Mouse (Mus musculus) liver, embryonic 15.5 days (tissue): Measurements from ENCODE around the gene Nupl1. TPM values are rescaled to one million over a fixed set of nuclear protein-coding genes. Genes with fewer than 3 reads are reported as not detected.

ENCODE experiments used
- ATAC-seq: fragments of 200-750 bp; cut with Nextera tagmentation; 2 replicates; pipeline ENCODE4 v1.8.0; 2017; ENCODE audit warnings: moderate number of reproducible peaks, mild to moderate bottlenecking, moderate library complexity; ENCODE audit not compliant: insufficient read depth
- H3K27ac ChIP-seq: fragments of 300-500 bp; sonication (generic); replicated peaks from 2 replicates; pipeline ENCODE4 v1.5.1; 2015; ENCODE audit warnings: mild to moderate bottlenecking, inconsistent platforms
- H3K27me3 ChIP-seq: fragments of 300-500 bp; sonication (generic); 2 replicates; pipeline ENCODE4 v1.6.1; 2015; ENCODE audit warnings: mild to moderate bottlenecking, inconsistent platforms
- H3K36me3 ChIP-seq: fragments of 300-500 bp; sonication (generic); replicated peaks from 2 replicates; pipeline ENCODE4 v1.6.1; 2015; ENCODE audit warnings: moderate library complexity, mild to moderate bottlenecking, inconsistent platforms
- H3K4me1 ChIP-seq: fragments of 300-500 bp; sonication (generic); replicated peaks from 2 replicates; pipeline ENCODE4 v1.6.1; 2015; ENCODE audit warnings: inconsistent platforms
- H3K4me2 ChIP-seq: fragments of 300-500 bp; sonication (generic); 2 replicates; pipeline ENCODE4 v1.6.1; 2015; ENCODE audit warnings: moderate library complexity, mild to moderate bottlenecking, inconsistent platforms
- H3K4me3 ChIP-seq: fragments of 300-500 bp; sonication (generic); replicated peaks from 2 replicates; pipeline ENCODE4 v1.5.1; 2015; ENCODE audit warnings: mild to moderate bottlenecking, inconsistent platforms
- H3K9ac ChIP-seq: fragments of 300-500 bp; sonication (generic); 2 replicates; pipeline ENCODE4 v1.6.1; 2015; ENCODE audit warnings: moderate library complexity, mild to moderate bottlenecking, inconsistent platforms
- H3K9me3 ChIP-seq: fragments of 300-500 bp; sonication (generic); replicated peaks from 2 replicates; pipeline ENCODE4 v1.6.1; 2016; ENCODE audit warnings: inconsistent platforms
- WGBS: fragments of 180-500 bp; shearing (Covaris S2); methylation state at CpG from one replicate; pipeline ENCODE4 v1.1.7; 2015; ENCODE audit warnings: mixed read lengths; ENCODE audit not compliant: insufficient replicate concordance; 5-methylcytosine and 5-hydroxymethylcytosine counted together
- polyA plus RNA-seq: library from polyadenylated mRNA; unstranded; fragments of >200 nt; fragmentation: Nextera tagmentation; extraction: Ambion mirVana; gene quantifications from 2 replicates; pipeline ENCODE4 v1.2.1, GENCODE M21; 2015

Gene Nupl1
- polyA plus RNA-seq, 1 experiment from 2014 or later, result 0.05 TPM

DNA sequence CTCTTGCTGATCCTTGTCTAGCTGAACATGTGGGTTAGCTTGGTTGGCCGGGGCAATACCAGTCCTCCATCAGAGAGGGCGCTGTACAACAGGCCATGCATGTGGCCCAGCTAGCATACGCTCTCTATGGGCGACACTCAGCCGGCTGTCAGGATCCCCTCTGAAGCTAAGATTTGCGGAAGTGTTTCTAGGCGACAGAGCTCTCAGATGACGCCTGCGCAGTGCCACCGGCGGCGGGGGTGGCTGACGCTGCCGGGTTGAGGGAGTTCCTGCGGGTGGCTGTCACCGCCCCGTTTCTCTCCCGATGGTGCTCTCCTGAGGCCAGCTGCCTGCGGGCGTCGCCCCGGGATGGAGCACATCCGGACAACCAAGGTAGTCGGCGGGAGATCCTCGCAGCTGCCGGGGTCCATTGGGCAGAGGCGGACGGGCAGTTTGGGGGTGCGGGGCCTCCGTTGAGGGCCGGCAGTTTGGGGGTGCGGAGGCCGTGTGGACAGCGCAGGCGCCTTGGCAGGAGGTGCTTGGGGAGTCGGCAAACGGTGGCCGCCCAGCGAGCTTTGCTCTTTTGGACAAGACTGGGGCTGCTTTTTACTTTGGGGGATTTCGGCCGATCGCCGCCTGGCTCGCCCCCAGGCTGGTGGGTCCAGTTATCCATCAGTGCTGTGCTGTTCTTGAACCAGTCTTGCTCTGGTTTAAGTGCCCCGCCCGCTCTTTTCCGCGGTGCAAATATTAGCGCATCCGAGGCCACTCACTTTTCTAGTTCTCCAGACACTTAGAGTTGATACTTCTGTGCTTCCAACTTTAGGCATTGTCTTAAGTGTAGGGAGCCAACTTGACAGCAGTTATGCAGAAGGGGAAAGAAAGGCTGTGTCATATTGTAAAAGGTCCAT is 14.0 kb upstream of the Nupl1 start, which contains the start of gene Mtmr6:
TSS of gene Mtmr6 (plus strand) at position 239 of the 887 bp plus-strand sequence.
- H3K27ac ChIP-seq, result peak within 1 kb of the TSS; percentile 86
- no peaks in the 10 kb centered on the region for H3K27me3 ChIP-seq
- H3K9me3 ChIP-seq, result no peaks in the 10 kb centered on the region
- under 1% methylated on average over 51 of the region's 51 CpGs for WGBS
- H3K4me1 ChIP-seq, result peaks cover 24% of the 10 kb centered on the region
- H3K36me3 ChIP-seq, result no peaks in the 10 kb centered on the region
- peak within 1 kb of the TSS; percentile 81 for H3K4me3 ChIP-seq
- H3K9ac ChIP-seq, result peak within 1 kb of the TSS; percentile 77
- peak; percentile 100 for ATAC-seq
- peak within 1 kb of the TSS; percentile 83 for H3K4me2 ChIP-seq

GRCm38 (mm10) chr14:60262316-60262715 is 11.1 kb upstream of the Nupl1 start:
- no peaks in the 10 kb centered on the region for H3K36me3 ChIP-seq
- no peak overlapping the region for H3K27ac ChIP-seq
- H3K9me3 ChIP-seq, result no peaks in the 10 kb centered on the region
- ATAC-seq, result no peak
- no peak overlapping the region for H3K4me3 ChIP-seq
- H3K4me2 ChIP-seq, result no peak overlapping the region
- H3K4me1 ChIP-seq, result peaks cover 19% of the 10 kb centered on the region
- no peak overlapping the region for H3K9ac ChIP-seq
- 78% methylated on average over 7 of the region's 7 CpGs for WGBS
- H3K27me3 ChIP-seq, result no peaks in the 10 kb centered on the region

DNA sequence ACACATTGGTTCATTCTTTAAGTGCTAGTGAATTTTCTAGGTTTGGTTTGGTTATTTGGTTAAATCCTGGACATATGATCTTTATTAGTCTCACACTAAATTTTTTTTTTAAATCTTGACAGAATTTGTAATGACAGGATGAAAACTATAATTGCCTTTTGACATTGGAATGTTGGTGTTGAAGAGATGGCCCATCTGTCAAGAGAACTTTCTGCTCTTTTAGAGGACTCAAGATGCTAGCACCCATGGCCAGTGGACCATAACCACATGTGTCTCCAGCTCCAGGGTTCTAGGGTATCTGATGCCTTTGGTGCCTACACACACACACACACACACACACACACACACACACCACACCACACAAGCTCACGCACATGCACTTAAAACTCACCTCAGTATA is 6.6 kb upstream of the Nupl1 start:
- H3K27ac ChIP-seq, result no peak overlapping the region
- no peak overlapping the region for H3K4me2 ChIP-seq
- H3K36me3 ChIP-seq, result no peaks in the 10 kb centered on the region
- peaks cover 24% of the 10 kb centered on the region for H3K4me1 ChIP-seq
- no peak overlapping the region for H3K4me3 ChIP-seq
- no peaks in the 10 kb centered on the region for H3K27me3 ChIP-seq
- H3K9me3 ChIP-seq, result no peaks in the 10 kb centered on the region
- ATAC-seq, result no peak
- H3K9ac ChIP-seq, result no peak overlapping the region
- 58% methylated on average over 1 of the region's 1 CpGs for WGBS

DNA sequence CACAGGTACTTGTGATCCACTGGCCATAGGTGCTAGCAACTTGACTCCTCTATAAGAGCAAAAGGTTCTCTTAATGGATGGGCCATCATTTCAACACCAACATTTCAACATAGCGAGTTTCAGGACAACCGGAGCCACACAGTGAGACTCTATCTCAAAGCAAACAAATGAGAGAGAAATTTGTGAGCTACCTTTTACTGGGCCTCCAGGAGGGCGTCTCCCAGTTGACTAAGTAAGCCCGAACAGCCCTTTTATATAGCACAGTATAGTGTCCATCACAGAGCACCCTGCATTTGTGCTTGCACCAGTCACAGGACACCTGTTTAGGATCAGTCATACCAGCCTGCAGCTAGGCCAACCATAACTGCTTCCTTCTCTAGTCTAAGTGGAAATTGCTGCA is 5.9 kb upstream of the Nupl1 start:
- H3K9ac ChIP-seq, result no peak overlapping the region

DNA sequence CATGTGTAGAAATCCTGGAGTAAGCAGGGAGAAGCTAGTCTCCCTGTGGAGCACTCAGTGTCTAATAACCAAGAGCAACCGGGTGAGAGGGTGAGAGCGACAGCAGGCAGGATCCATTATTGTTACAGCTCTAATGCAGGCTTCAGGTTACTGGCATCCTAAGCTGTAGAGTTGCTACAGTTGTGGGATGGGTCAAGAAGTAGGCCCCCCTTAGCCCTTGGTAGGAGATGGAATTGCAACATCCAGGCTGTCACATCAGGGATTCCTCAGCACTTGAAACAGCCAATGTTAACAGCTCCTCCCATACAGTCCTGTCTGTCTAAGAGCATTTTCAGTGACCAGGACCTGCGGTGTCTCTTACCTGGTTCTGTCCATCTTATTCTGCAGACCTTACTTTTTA is 5.1 kb upstream of the Nupl1 start:
- no peaks in the 10 kb centered on the region for H3K27me3 ChIP-seq
- H3K27ac ChIP-seq, result no peak overlapping the region
- no peaks in the 10 kb centered on the region for H3K36me3 ChIP-seq
- H3K9me3 ChIP-seq, result no peaks in the 10 kb centered on the region
- H3K9ac ChIP-seq, result no peak overlapping the region
- no peak overlapping the region for H3K4me3 ChIP-seq
- no peak for ATAC-seq
- WGBS, result 62% methylated on average over 3 of the region's 3 CpGs
- no peak overlapping the region for H3K4me2 ChIP-seq
- H3K4me1 ChIP-seq, result peaks cover 34% of the 10 kb centered on the region

More for the DNA sequence above, 5.9 kb upstream of the Nupl1 start:
- Histone ChIP-seq H3K27me3 (no peaks in the 10 kb centered on the region), H3K36me3 (no peaks in the 10 kb centered on the region), H3K27ac (0 out of 2 replicates have a peak overlapping the region, but pooled peaks have one; percentile 1), H3K4me2 (peak overlapping the region; percentile 32), H3K4me3 (no peak overlapping the region), H3K4me1 (peaks cover 31% of the 10 kb centered on the region), H3K9me3 (no peaks in the 10 kb centered on the region)
- 45% methylated on average over 4 of the region's 4 CpGs for WGBS
- peak; percentile 75 for ATAC-seq

DNA sequence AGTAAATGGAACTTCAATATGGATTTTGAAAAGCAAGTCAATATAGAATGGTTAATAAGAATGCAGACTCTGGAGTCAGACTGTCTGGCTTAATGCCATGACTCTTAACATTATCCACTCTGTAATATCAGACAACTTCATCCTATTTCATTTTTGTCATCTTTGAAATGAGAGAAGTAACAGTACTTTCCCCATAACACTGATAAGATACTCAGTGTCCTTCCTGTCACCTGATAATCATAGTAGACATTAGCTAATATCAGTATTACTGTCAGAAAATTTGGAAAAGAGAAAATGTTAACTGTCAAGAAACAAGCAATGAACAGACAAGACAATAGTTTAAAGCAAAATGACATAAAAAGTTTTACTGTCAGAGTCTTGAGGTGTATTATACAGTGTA is 3.5 kb upstream of the Nupl1 start:
- ATAC-seq, result no peak
- Histone ChIP-seq H3K4me2 (no peak overlapping the region), H3K27ac (no peak overlapping the region), H3K4me3 (no peak overlapping the region), H3K9me3 (no peaks in the 10 kb centered on the region), H3K4me1 (peaks cover 40% of the 10 kb centered on the region), H3K27me3 (no peaks in the 10 kb centered on the region), H3K9ac (no peak overlapping the region), H3K36me3 (no peaks in the 10 kb centered on the region)

DNA sequence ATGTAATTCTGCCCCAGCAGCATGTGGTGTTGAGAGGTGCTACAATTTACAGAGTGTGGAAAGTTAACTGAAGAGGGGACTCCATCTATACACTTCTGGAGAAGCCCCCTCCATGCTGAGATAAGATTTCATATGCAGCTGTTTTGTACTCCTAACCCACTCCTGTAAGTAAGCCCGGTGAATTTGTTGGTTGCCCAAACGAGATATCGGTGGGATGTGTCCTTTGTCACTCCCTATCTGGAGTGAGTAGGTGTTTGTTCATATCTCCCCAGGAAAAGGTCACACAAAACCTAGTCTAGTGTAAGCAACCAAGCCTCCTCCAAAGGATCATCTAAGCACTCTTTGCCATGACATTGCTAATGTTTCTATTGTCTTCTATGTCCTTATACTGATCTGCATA is 2.2 kb upstream of the Nupl1 start:
- 29% methylated on average over 3 of the region's 3 CpGs for WGBS
- H3K4me3 ChIP-seq, result no peak overlapping the region
- no peak overlapping the region for H3K9ac ChIP-seq
- H3K27me3 ChIP-seq, result no peaks in the 10 kb centered on the region
- ATAC-seq, result no peak
- no peak overlapping the region; the same call in 1 of the 2 replicates for H3K4me2 ChIP-seq
- H3K9me3 ChIP-seq, result no peaks in the 10 kb centered on the region
- H3K4me1 ChIP-seq, result peaks cover 46% of the 10 kb centered on the region
- no peak overlapping the region for H3K27ac ChIP-seq
- H3K36me3 ChIP-seq, result no peaks in the 10 kb centered on the region

- 17% methylated on average over 15 of the region's 15 CpGs for WGBS
- ATAC-seq, result no peak
- peaks cover 43% of the 10 kb centered on the region for H3K4me1 ChIP-seq
Measured at GRCm38 (mm10) chr14:60252004-60253000, 1.1 kb upstream of the Nupl1 start.

GRCm38 (mm10) chr14:60250879-60251278 is 352 bp downstream of the Nupl1 start:
- Histone ChIP-seq H3K4me3 (peak overlapping the region; percentile 98), H3K36me3 (peaks cover 3% of the 10 kb centered on the region), H3K9me3 (no peaks in the 10 kb centered on the region), H3K27me3 (no peaks in the 10 kb centered on the region), H3K27ac (peak overlapping the region; percentile 89), H3K9ac (peak overlapping the region; percentile 99), H3K4me1 (peaks cover 31% of the 10 kb centered on the region), H3K4me2 (peak overlapping the region; percentile 89)
- under 1% methylated on average over 39 of the region's 39 CpGs for WGBS
- ATAC-seq, result peak; percentile 53

More at GRCm38 (mm10) chr14:60252004-60253000, 1.1 kb upstream of the Nupl1 start:
- Histone ChIP-seq H3K4me3 (peak overlapping the region; percentile 98), H3K9ac (peak overlapping the region; percentile 71), H3K4me2 (peak overlapping the region; percentile 89), H3K9me3 (no peaks in the 10 kb centered on the region), H3K27ac (peak overlapping the region; percentile 84), H3K27me3 (no peaks in the 10 kb centered on the region), H3K36me3 (no peaks in the 10 kb centered on the region; the same call in 1 of the 2 replicates)

DNA sequence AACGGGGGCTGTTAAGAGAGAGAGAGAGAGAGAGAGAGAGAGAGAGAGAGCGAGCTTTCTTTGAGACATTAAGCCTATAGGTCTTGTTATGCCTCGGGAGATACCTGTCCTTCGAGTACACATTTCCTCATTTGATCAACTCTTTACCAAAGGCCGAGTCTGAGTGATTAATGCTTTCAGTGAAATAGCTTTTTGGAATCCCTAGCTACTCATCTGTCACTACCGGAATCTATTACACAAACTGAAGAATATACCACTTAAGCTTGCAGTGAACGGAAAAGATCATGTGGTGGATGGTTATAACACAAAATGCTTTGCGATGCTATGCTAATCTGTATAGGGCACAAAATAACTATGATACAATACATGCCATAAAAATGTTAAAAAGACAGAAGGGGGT is 865 bp downstream of the Nupl1 start:
- Histone ChIP-seq H3K36me3 (peaks cover 5% of the 10 kb centered on the region), H3K27ac (peak overlapping the region; percentile 89), H3K4me1 (peaks cover 31% of the 10 kb centered on the region), H3K9me3 (no peaks in the 10 kb centered on the region), H3K4me3 (peak overlapping the region; percentile 98), H3K27me3 (no peaks in the 10 kb centered on the region), H3K9ac (peak overlapping the region; percentile 99), H3K4me2 (peak overlapping the region; percentile 89)
- WGBS, result 7% methylated on average over 8 of the region's 8 CpGs
- no peak for ATAC-seq

- Histone ChIP-seq H3K4me1 (no peaks in the 10 kb centered on the region), H3K4me2 (no peak overlapping the region), H3K9ac (no peak overlapping the region), H3K27me3 (no peaks in the 10 kb centered on the region), H3K27ac (no peak overlapping the region), H3K9me3 (no peaks in the 10 kb centered on the region), H3K36me3 (peaks cover 68% of the 10 kb centered on the region), H3K4me3 (no peak overlapping the region)
- WGBS, result 67% methylated on average over 3 of the region's 3 CpGs
- ATAC-seq, result no peak
Measured at GRCm38 (mm10) chr14:60238551-60238950, 12.7 kb downstream of the Nupl1 start.
